Mouse (Mus musculus) G1E-ER4 (cell line): ENCODE data around the gene Olfr1436. TPM values are rescaled to one million over a fixed set of nuclear protein-coding genes. Genes with fewer than 3 reads are reported as not detected.
"Not testable (repeated sequence)": the region's sequence is repeated elsewhere in the genome, so short reads cannot be mapped to it uniquely, and the experiment has no call there.

ENCODE experiments used
- GATA1 ChIP-seq: IDR thresholded peaks from one replicate; pipeline ENCODE4 v1.8.0; 2012; ENCODE audit warnings: low read length, inconsistent platforms
- polyA plus RNA-seq: library from polyadenylated mRNA; stranded (reverse); fragments of >175 nt; gene quantifications from 2 replicates; pipeline ENCODE4 v1.2.3, GENCODE M21; 2012

The Olfr1436 gene
- polyA plus RNA-seq: not detected in 2 replicates

GRCm38 (mm10) chr19:12299030-12299429, at the start of gene Olfr1436:
Gene Olfr1436 (minus strand): TSS chr19:12299130.
- TF ChIP-seq GATA1: not testable (repeated sequence)

GRCm38 (mm10) chr19:12335810-12336209, 36.9 kb upstream of the Olfr1436 start, which contains the start of gene Olfr1438-ps1:
Gene Olfr1438-ps1 (minus strand): TSS chr19:12335910.
- no peak for TF ChIP-seq GATA1

GRCm38 (mm10) chr19:12325001-12325400, 26.1 kb upstream of the Olfr1436 start, which contains the start of gene Olfr1437:
Gene Olfr1437 (minus strand): TSS chr19:12325101.
- TF ChIP-seq GATA1: no peak

GRCm38 (mm10) chr19:12292979-12293378, 6.0 kb downstream of the Olfr1436 start:
- TF ChIP-seq GATA1: no peak

- no peak for TF ChIP-seq GATA1
Observed at GRCm38 (mm10) chr19:12279554-12279953, 19.4 kb downstream of the Olfr1436 start, which contains the start of gene Olfr1434. Gene Olfr1434 (plus strand): TSS chr19:12279854.

- no peak for TF ChIP-seq GATA1
Observed at GRCm38 (mm10) chr19:12260732-12261131, 38.2 kb downstream of the Olfr1436 start, which contains the start of gene Olfr235. Gene Olfr235 (plus strand): TSS chr19:12261032.

Other genes with a start within 250 kb of the Olfr1436 start
- gene Olfr1424, start 236.4 kb downstream of the Olfr1436 start, polyA plus RNA-seq: not detected in 2 replicates
- not detected in 2 replicates for gene Olfr1425, start 221.4 kb downstream of the Olfr1436 start, polyA plus RNA-seq
- gene Olfr1426, start 207.1 kb downstream of the Olfr1436 start, polyA plus RNA-seq: not detected in 2 replicates
- not detected in 2 replicates for gene Olfr1427, start 195.8 kb downstream of the Olfr1436 start, polyA plus RNA-seq
- not detected in 2 replicates for gene Olfr1428, start 183.2 kb downstream of the Olfr1436 start, polyA plus RNA-seq
- not detected in 2 replicates for gene Olfr76, start 175.9 kb downstream of the Olfr1436 start, polyA plus RNA-seq
- not detected in 2 replicates for gene Olfr1555-ps1, start 129.0 kb downstream of the Olfr1436 start, polyA plus RNA-seq
- gene Olfr1431, start 98.5 kb downstream of the Olfr1436 start, polyA plus RNA-seq: not detected in 2 replicates
- not detected in 2 replicates for gene Olfr1432, start 66.5 kb downstream of the Olfr1436 start, polyA plus RNA-seq
- not detected in 2 replicates for gene Olfr262, start 57.5 kb downstream of the Olfr1436 start, polyA plus RNA-seq
- not detected in 2 replicates for gene Olfr235, start 38.1 kb downstream of the Olfr1436 start, polyA plus RNA-seq
- not detected in 2 replicates for gene Olfr1434, start 19.3 kb downstream of the Olfr1436 start, polyA plus RNA-seq
- not detected in 2 replicates for gene Olfr1437, start 26.0 kb upstream of the Olfr1436 start, polyA plus RNA-seq
- gene Olfr1438-ps1, start 36.8 kb upstream of the Olfr1436 start, polyA plus RNA-seq: not detected in 2 replicates
- gene Olfr1440, start 88.1 kb upstream of the Olfr1436 start, polyA plus RNA-seq: not detected in 2 replicates
- gene Olfr1441, start 118.3 kb upstream of the Olfr1436 start, polyA plus RNA-seq: not detected in 2 replicates
- not detected in 2 replicates for gene Pfpl, start 128.8 kb upstream of the Olfr1436 start, polyA plus RNA-seq
- gene Mpeg1, start 161.6 kb upstream of the Olfr1436 start, polyA plus RNA-seq: not detected in 2 replicates
- not detected in 2 replicates for gene Dtx4, start 202.3 kb upstream of the Olfr1436 start, polyA plus RNA-seq
- not detected in 2 replicates for gene Fam111a, start 246.6 kb upstream of the Olfr1436 start, polyA plus RNA-seq